Mouse (Mus musculus): Measurements from ENCODE around the gene Mas1. TPM values are rescaled to one million over a fixed set of nuclear protein-coding genes. Genes with fewer than 3 reads are reported as not detected.

The Mas1 gene
- polyA plus RNA-seq, 1 experiment from 2014 or later = 0.18 TPM

GRCm38 (mm10) chr17:12887021-12887775 lies 19.3 kb upstream of the Mas1 start:
- 77% methylated on average over 15 of the region's 15 CpGs for WGBS
- Histone ChIP-seq H3K4me2 (ENCODE audit: low read depth, low read length) (no peak overlapping the region), H3K9ac (replicated peaks; ENCODE audit: low read length) (no peak overlapping the region), H3K9me3 (replicated peaks; ENCODE audit: control insufficient read depth, low read length) (no peaks in the 10 kb centered on the region), H3K4me1 (ENCODE audit: control insufficient read depth, insufficient read depth, low read length) (no peaks in the 10 kb centered on the region), H3K27ac (replicated peaks; ENCODE audit: low read depth, low read length) (no peak overlapping the region), H3K36me3 (replicated peaks; ENCODE audit: control insufficient read depth, insufficient read depth, low read depth, low read length) (no peaks in the 10 kb centered on the region; the same call in 1 of the 2 replicates), H3K4me3 (ENCODE audit: low read depth, low read length) (no peak overlapping the region), H3K27me3 (ENCODE audit: control insufficient read depth, insufficient read depth, low read length) (no peaks in the 10 kb centered on the region)
- ATAC-seq (replicated peaks; ENCODE audit: insufficient number of reproducible peaks, low FRiP score, low TSS enrichment, low read depth) (no peak), DNase-seq (ENCODE audit: low spot score) (no peak)

DNA sequence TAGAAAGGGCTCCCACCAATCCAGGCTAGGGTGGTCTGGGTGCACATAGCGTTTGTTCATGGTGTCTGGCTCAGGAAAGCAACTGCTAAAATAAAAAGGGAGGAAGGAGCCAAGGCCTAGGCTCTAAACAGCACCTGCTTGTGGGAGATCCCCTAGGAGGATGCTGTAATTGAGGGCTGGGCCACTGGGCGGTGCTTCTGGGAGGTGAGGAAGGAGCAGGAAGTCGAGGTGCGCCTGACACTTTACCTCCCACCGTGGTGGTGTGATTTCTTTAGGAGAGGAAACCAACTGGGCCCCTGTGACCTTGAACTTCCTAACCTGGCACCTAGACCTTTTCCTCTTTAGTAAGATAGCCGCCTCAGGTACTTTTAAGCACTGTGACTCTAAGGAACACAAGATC lies 18.7 kb upstream of the Mas1 start:
- H3K9me3 ChIP-seq (replicated peaks; ENCODE audit: control insufficient read depth, low read length) = no peaks in the 10 kb centered on the region
- no peaks in the 10 kb centered on the region for H3K27me3 ChIP-seq (ENCODE audit: control insufficient read depth, insufficient read depth, low read length)
- H3K36me3 ChIP-seq (replicated peaks; ENCODE audit: control insufficient read depth, insufficient read depth, low read depth, low read length) = no peaks in the 10 kb centered on the region; the same call in 1 of the 2 replicates
- no peaks in the 10 kb centered on the region for H3K4me1 ChIP-seq (ENCODE audit: control insufficient read depth, insufficient read depth, low read length)
- no peak overlapping the region for H3K4me2 ChIP-seq (ENCODE audit: low read depth, low read length)
- WGBS = 36% methylated on average over 6 of the region's 6 CpGs
- ATAC-seq (replicated peaks; ENCODE audit: insufficient number of reproducible peaks, low FRiP score, low TSS enrichment, low read depth) (no peak), DNase-seq (ENCODE audit: low spot score) (no peak)
- no peak overlapping the region for H3K4me3 ChIP-seq (ENCODE audit: low read depth, low read length)
- H3K27ac ChIP-seq (replicated peaks; ENCODE audit: low read depth, low read length) = no peak overlapping the region
- no peak overlapping the region for H3K9ac ChIP-seq (replicated peaks; ENCODE audit: low read length)

GRCm38 (mm10) chr17:12881216-12881615 lies 13.3 kb upstream of the Mas1 start:
- Histone ChIP-seq H3K4me1 (ENCODE audit: control insufficient read depth, insufficient read depth, low read length) (no peaks in the 10 kb centered on the region), H3K9me3 (replicated peaks; ENCODE audit: control insufficient read depth, low read length) (no peaks in the 10 kb centered on the region), H3K36me3 (replicated peaks; ENCODE audit: control insufficient read depth, insufficient read depth, low read depth, low read length) (no peaks in the 10 kb centered on the region), H3K4me3 (ENCODE audit: low read depth, low read length) (no peak overlapping the region), H3K27ac (replicated peaks; ENCODE audit: low read depth, low read length) (no peak overlapping the region), H3K4me2 (ENCODE audit: low read depth, low read length) (no peak overlapping the region), H3K27me3 (ENCODE audit: control insufficient read depth, insufficient read depth, low read length) (no peaks in the 10 kb centered on the region), H3K9ac (replicated peaks; ENCODE audit: low read length) (no peak overlapping the region)
- no peak for ATAC-seq (replicated peaks; ENCODE audit: insufficient number of reproducible peaks, low FRiP score, low TSS enrichment, low read depth)
- 75% methylated on average over 1 of the region's 1 CpGs for WGBS
- no peak for DNase-seq (ENCODE audit: low spot score)

- H3K4me1 ChIP-seq (ENCODE audit: control insufficient read depth, insufficient read depth, low read length) = no peaks in the 10 kb centered on the region
- 5% methylated on average over 14 of the region's 14 CpGs for WGBS
- no peak overlapping the region for H3K4me3 ChIP-seq (ENCODE audit: low read depth, low read length)
- H3K9me3 ChIP-seq (replicated peaks; ENCODE audit: control insufficient read depth, low read length) = no peaks in the 10 kb centered on the region
- DNase-seq (ENCODE audit: low spot score) (peak; percentile 95), ATAC-seq (replicated peaks; ENCODE audit: insufficient number of reproducible peaks, low FRiP score, low TSS enrichment, low read depth) (0 out of 2 replicates have a peak, but pooled peaks have one; percentile 46)
- H3K27me3 ChIP-seq (ENCODE audit: control insufficient read depth, insufficient read depth, low read length) = no peaks in the 10 kb centered on the region
- H3K27ac ChIP-seq (replicated peaks; ENCODE audit: low read depth, low read length) = no peak overlapping the region
- no peak overlapping the region for H3K9ac ChIP-seq (replicated peaks; ENCODE audit: low read length)
- 0 out of 2 replicates have a peak overlapping the region, but pooled peaks have one; percentile 13 for H3K4me2 ChIP-seq (ENCODE audit: low read depth, low read length)
- no peaks in the 10 kb centered on the region for H3K36me3 ChIP-seq (replicated peaks; ENCODE audit: control insufficient read depth, insufficient read depth, low read depth, low read length)
Observed at GRCm38 (mm10) chr17:12880178-12880577, 12.2 kb upstream of the Mas1 start.

DNA sequence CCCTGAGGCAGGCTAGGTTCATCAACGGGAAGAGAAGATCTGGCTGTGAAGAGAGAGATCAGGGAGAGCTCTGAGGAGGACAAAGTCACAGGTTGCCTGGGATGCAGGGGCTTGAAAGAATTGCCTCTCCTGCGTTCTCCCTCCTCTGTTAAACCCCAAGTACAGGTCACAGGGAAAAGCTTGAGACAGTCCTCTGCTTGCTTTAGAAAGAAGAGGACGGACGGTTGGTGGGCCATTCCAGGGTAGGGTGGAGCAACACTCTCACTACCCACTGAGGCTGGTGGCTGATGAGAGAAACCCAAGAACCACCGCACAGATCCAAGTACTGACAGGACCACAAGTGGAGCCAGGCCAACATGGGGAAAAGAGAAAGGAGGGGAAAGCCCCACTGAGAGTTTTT lies 7.8 kb upstream of the Mas1 start, which contains the start of gene Mrgprh:
Mrgprh (plus strand) TSS at position 301 of the 400 bp plus-strand sequence.
- Histone ChIP-seq H3K4me1 (ENCODE audit: control insufficient read depth, insufficient read depth, low read length) (no peaks in the 10 kb centered on the region), H3K9me3 (replicated peaks; ENCODE audit: control insufficient read depth, low read length) (no peaks in the 10 kb centered on the region), H3K4me3 (ENCODE audit: low read depth, low read length) (no peak within 1 kb of the TSS), H3K27me3 (ENCODE audit: control insufficient read depth, insufficient read depth, low read length) (no peaks in the 10 kb centered on the region), H3K27ac (replicated peaks; ENCODE audit: low read depth, low read length) (no peak within 1 kb of the TSS), H3K9ac (replicated peaks; ENCODE audit: low read length) (no peak within 1 kb of the TSS), H3K4me2 (ENCODE audit: low read depth, low read length) (no peak within 1 kb of the TSS), H3K36me3 (replicated peaks; ENCODE audit: control insufficient read depth, insufficient read depth, low read depth, low read length) (no peaks in the 10 kb centered on the region)
- WGBS = 72% methylated on average over 5 of the region's 5 CpGs
- no peak for DNase-seq (ENCODE audit: low spot score)
- ATAC-seq (replicated peaks; ENCODE audit: insufficient number of reproducible peaks, low FRiP score, low TSS enrichment, low read depth) = no peak

DNA sequence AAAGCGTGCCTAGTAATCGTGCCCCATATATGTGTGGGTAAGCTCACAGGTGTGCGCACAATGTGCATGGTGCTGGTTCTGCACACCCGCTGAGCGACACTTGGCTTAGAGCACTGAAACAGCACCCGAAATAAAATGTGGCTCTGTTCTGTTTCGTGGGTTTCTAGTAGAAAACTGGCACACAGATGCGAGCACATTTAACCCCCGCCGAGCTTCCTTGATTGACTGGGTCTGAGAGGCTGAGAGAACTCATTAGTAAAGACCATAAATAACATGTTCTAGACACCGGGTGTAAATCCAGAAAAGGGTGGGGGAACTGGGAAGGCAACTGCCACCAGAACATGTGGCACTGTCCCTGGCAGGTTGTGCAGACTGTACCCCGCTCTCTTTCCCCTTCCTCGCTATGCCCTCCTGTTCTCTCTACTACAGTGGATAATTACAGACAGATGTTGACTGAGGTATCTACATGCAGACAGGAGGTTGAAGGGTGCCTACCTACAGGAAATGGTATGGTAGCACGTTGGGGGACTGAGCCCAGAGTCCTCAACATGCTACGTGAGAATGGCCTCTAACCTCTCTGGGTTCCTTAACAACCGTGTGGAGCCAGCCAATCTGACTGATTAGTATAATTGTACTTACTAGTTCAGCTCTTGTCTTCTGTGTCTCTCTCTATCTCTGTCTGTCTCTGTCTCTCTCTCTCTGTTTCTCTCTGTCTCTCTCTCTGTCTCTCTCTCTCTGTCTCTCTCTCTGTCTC lies 4.5 kb upstream of the Mas1 start:
- Histone ChIP-seq H3K9ac (replicated peaks; ENCODE audit: low read length) (no peak overlapping the region), H3K4me3 (ENCODE audit: low read depth, low read length) (no peak overlapping the region), H3K27me3 (ENCODE audit: control insufficient read depth, insufficient read depth, low read length) (no peaks in the 10 kb centered on the region), H3K9me3 (replicated peaks; ENCODE audit: control insufficient read depth, low read length) (no peaks in the 10 kb centered on the region), H3K4me2 (ENCODE audit: low read depth, low read length) (no peak overlapping the region), H3K36me3 (replicated peaks; ENCODE audit: control insufficient read depth, insufficient read depth, low read depth, low read length) (no peaks in the 10 kb centered on the region), H3K4me1 (ENCODE audit: control insufficient read depth, insufficient read depth, low read length) (no peaks in the 10 kb centered on the region), H3K27ac (replicated peaks; ENCODE audit: low read depth, low read length) (no peak overlapping the region)
- ATAC-seq (replicated peaks; ENCODE audit: insufficient number of reproducible peaks, low FRiP score, low TSS enrichment, low read depth) (no peak), DNase-seq (ENCODE audit: low spot score) (peak; percentile 29)
- 53% methylated on average over 16 of the region's 16 CpGs for WGBS

DNA sequence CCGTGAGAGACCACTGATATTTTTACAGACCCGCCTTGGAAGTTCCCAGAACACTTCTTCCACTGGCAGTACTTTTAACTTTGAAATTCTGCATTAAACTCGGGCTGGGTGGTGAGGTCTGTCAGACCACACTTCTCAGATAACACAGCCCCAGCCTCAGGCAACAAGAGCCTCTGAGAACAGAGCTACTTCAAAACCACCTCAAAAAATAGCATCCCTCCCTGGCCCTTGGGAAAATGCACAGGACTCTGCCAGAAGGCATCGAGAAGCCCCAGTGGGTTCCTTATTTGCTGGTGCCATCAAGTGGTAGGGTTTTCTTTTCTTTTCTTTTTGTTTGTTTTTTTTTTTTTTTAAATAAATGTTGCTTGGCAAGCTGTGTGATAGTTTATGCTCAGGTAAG lies 697 bp upstream of the Mas1 start:
- Histone ChIP-seq H3K9ac (replicated peaks; ENCODE audit: low read length) (no peak overlapping the region; the same call in 1 of the 2 replicates), H3K4me3 (ENCODE audit: low read depth, low read length) (no peak overlapping the region), H3K4me1 (ENCODE audit: control insufficient read depth, insufficient read depth, low read length) (no peaks in the 10 kb centered on the region), H3K4me2 (ENCODE audit: low read depth, low read length) (no peak overlapping the region), H3K9me3 (replicated peaks; ENCODE audit: control insufficient read depth, low read length) (no peaks in the 10 kb centered on the region), H3K27ac (replicated peaks; ENCODE audit: low read depth, low read length) (no peak overlapping the region), H3K36me3 (replicated peaks; ENCODE audit: control insufficient read depth, insufficient read depth, low read depth, low read length) (no peaks in the 10 kb centered on the region), H3K27me3 (ENCODE audit: control insufficient read depth, insufficient read depth, low read length) (no peaks in the 10 kb centered on the region)
- DNase-seq (ENCODE audit: low spot score) (peak; percentile 62), ATAC-seq (replicated peaks; ENCODE audit: insufficient number of reproducible peaks, low FRiP score, low TSS enrichment, low read depth) (no peak)
- WGBS = 20% methylated on average over 4 of the region's 4 CpGs

DNA sequence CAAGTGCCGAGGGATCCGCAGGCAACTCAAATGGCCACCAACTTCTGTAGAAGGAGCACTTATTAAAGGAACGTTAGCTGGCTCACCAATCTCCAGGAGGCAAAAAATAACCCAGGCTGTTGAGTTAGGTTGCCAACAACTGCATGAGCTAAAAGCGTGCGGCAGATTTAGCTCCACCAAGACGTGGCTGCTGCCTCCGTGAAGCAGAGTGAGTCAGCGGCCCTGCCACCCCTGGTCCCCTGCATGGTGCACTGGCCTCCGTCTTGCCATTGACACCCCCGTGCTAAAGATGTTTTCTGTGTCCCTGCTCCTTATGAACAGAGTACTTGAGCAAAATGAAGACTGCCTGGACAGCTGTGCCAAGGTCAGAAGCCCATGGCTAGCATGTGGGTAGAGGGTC lies 1.1 kb downstream of the Mas1 start:
- Histone ChIP-seq H3K27me3 (ENCODE audit: control insufficient read depth, insufficient read depth, low read length) (no peaks in the 10 kb centered on the region), H3K27ac (replicated peaks; ENCODE audit: low read depth, low read length) (no peak overlapping the region), H3K4me2 (ENCODE audit: low read depth, low read length) (no peak overlapping the region), H3K36me3 (replicated peaks; ENCODE audit: control insufficient read depth, insufficient read depth, low read depth, low read length) (no peaks in the 10 kb centered on the region), H3K4me3 (ENCODE audit: low read depth, low read length) (no peak overlapping the region), H3K4me1 (ENCODE audit: control insufficient read depth, insufficient read depth, low read length) (no peaks in the 10 kb centered on the region), H3K9ac (replicated peaks; ENCODE audit: low read length) (no peak overlapping the region), H3K9me3 (replicated peaks; ENCODE audit: control insufficient read depth, low read length) (no peaks in the 10 kb centered on the region)
- WGBS = 86% methylated on average over 10 of the region's 10 CpGs
- no peak for ATAC-seq (replicated peaks; ENCODE audit: insufficient number of reproducible peaks, low FRiP score, low TSS enrichment, low read depth)
- DNase-seq (ENCODE audit: low spot score) = no peak
